Mouse (Mus musculus) midbrain, embryonic 16.5 days (tissue): ENCODE measurements around the gene Jagn1. TPM values are rescaled to one million over a fixed set of nuclear protein-coding genes. Genes with fewer than 3 reads are reported as not detected.
A peak's percentile ranks its signal among the peaks of the same experiment; 100 is the strongest.

Source experiments
- ATAC-seq: fragments of 200-750 bp; cut with Nextera tagmentation; 2 replicates; pipeline ENCODE4 v1.8.0; 2017; ENCODE audit warnings: moderate TSS enrichment
- H3K27ac ChIP-seq: fragments of 300-500 bp; sonication (generic); 2 replicates; pipeline ENCODE4 v1.5.1; 2014; ENCODE audit warnings: mild to moderate bottlenecking, low read length, mixed read lengths
- H3K27me3 ChIP-seq: fragments of 300-500 bp; sonication (generic); 2 replicates; pipeline ENCODE4 v1.6.1; 2014; ENCODE audit warnings: low read depth, low read length, mixed read lengths; ENCODE audit not compliant: control insufficient read depth, insufficient read depth
- H3K36me3 ChIP-seq: fragments of 300-500 bp; sonication (generic); 2 replicates; pipeline ENCODE4 v1.6.1; 2014; ENCODE audit warnings: mild to moderate bottlenecking, low read length, moderate library complexity, mixed read lengths; ENCODE audit not compliant: control insufficient read depth, insufficient read depth
- H3K4me1 ChIP-seq: fragments of 300-500 bp; sonication (generic); 2 replicates; pipeline ENCODE4 v1.6.1; 2014; ENCODE audit warnings: mild to moderate bottlenecking, low read length, mixed read lengths; ENCODE audit not compliant: control insufficient read depth, insufficient read depth
- H3K4me2 ChIP-seq: fragments of 300-500 bp; sonication (generic); 2 replicates; pipeline ENCODE4 v1.6.1; 2014; ENCODE audit warnings: mild to moderate bottlenecking, low read length, mixed read lengths
- H3K4me3 ChIP-seq: fragments of 300-500 bp; sonication (generic); 2 replicates; pipeline ENCODE4 v1.5.1; 2014; ENCODE audit warnings: low read depth, mild to moderate bottlenecking, low read length, moderate library complexity, mixed read lengths
- H3K9ac ChIP-seq: fragments of 300-500 bp; sonication (generic); 2 replicates; pipeline ENCODE4 v1.6.1; 2014; ENCODE audit warnings: low read depth, low read length, mixed read lengths
- H3K9me3 ChIP-seq: fragments of 300-500 bp; sonication (generic); replicated peaks from 2 replicates; pipeline ENCODE4 v1.6.1; 2014; ENCODE audit warnings: mild to moderate bottlenecking, low read length, mixed read lengths; ENCODE audit not compliant: control insufficient read depth, poor library complexity, severe bottlenecking
- WGBS: fragments of 180-500 bp; shearing (Covaris S2); extraction: QIAGEN DNeasy Blood & Tissue Kit; methylation state at CpG from one replicate; pipeline ENCODE4 v1.1.7; 2014; 5-methylcytosine and 5-hydroxymethylcytosine counted together
- polyA plus RNA-seq: library from polyadenylated mRNA; unstranded; fragments of >200 nt; fragmentation: Nextera tagmentation; extraction: Ambion mirVana; gene quantifications from 2 replicates; pipeline ENCODE4 v1.2.1, GENCODE M21; 2015

The Jagn1 gene
- polyA plus RNA-seq = 96.5 and 96.6 TPM in 2 replicates

GRCm38 (mm10) chr6:113442442-113443090, at the start of gene Jagn1:
Gene Jagn1, plus strand, starts transcription at chr6:113442569.
- under 1% methylated on average over 44 of the region's 45 CpGs for WGBS
- Histone ChIP-seq H3K4me2 (peak within 1 kb of the TSS; percentile 76), H3K27me3 (no peaks in the 10 kb centered on the region), H3K9me3 (no peaks in the 10 kb centered on the region), H3K4me1 (peaks cover 11% of the 10 kb centered on the region), H3K4me3 (peak within 1 kb of the TSS; percentile 71), H3K27ac (peak within 1 kb of the TSS; percentile 76), H3K9ac (peak within 1 kb of the TSS; percentile 92), H3K36me3 (peaks cover 5% of the 10 kb centered on the region)
- peak; percentile 94 for ATAC-seq

GRCm38 (mm10) chr6:113393951-113394350, 48.4 kb upstream of the Jagn1 start:
- 90% methylated on average over 6 of the region's 6 CpGs for WGBS
- H3K4me1 ChIP-seq = peaks cover 8% of the 10 kb centered on the region
- no peak overlapping the region for H3K9ac ChIP-seq
- H3K9me3 ChIP-seq = no peaks in the 10 kb centered on the region
- peaks cover 20% of the 10 kb centered on the region for H3K36me3 ChIP-seq
- H3K27ac ChIP-seq = no peak overlapping the region
- no peaks in the 10 kb centered on the region for H3K27me3 ChIP-seq
- H3K4me2 ChIP-seq = no peak overlapping the region
- no peak overlapping the region for H3K4me3 ChIP-seq
- no peak for ATAC-seq

GRCm38 (mm10) chr6:113394811-113395210, 47.6 kb upstream of the Jagn1 start:
- H3K4me2 ChIP-seq = no peak overlapping the region
- H3K27me3 ChIP-seq = no peaks in the 10 kb centered on the region
- WGBS = 96% methylated on average over 11 of the region's 11 CpGs
- no peak overlapping the region for H3K4me3 ChIP-seq
- no peaks in the 10 kb centered on the region for H3K9me3 ChIP-seq
- H3K4me1 ChIP-seq = peaks cover 8% of the 10 kb centered on the region
- H3K36me3 ChIP-seq = peaks cover 12% of the 10 kb centered on the region
- no peak for ATAC-seq
- no peak overlapping the region for H3K9ac ChIP-seq
- H3K27ac ChIP-seq = no peak overlapping the region

- no peaks in the 10 kb centered on the region for H3K27me3 ChIP-seq
These were observed 46.9 kb upstream of the Jagn1 start for GRCm38 (mm10) chr6:113395501-113395900.

GRCm38 (mm10) chr6:113396270-113397030, 45.9 kb upstream of the Jagn1 start:
- no peaks in the 10 kb centered on the region for H3K9me3 ChIP-seq
- peaks cover 8% of the 10 kb centered on the region for H3K4me1 ChIP-seq
- ATAC-seq = no peak
- no peak overlapping the region for H3K9ac ChIP-seq
- no peaks in the 10 kb centered on the region for H3K27me3 ChIP-seq
- 87% methylated on average over 10 of the region's 10 CpGs for WGBS
- H3K4me3 ChIP-seq = no peak overlapping the region
- no peak overlapping the region for H3K4me2 ChIP-seq
- peaks cover 10% of the 10 kb centered on the region for H3K36me3 ChIP-seq
- H3K27ac ChIP-seq = no peak overlapping the region

More at GRCm38 (mm10) chr6:113395501-113395900, 46.9 kb upstream of the Jagn1 start:
- Histone ChIP-seq H3K4me1 (peaks cover 8% of the 10 kb centered on the region), H3K4me2 (no peak overlapping the region), H3K4me3 (no peak overlapping the region), H3K36me3 (peaks cover 10% of the 10 kb centered on the region), H3K9me3 (no peaks in the 10 kb centered on the region), H3K9ac (no peak overlapping the region), H3K27ac (no peak overlapping the region)
- no peak for ATAC-seq
- 89% methylated on average over 6 of the region's 6 CpGs for WGBS

- 0 out of 2 replicates have a peak, but pooled peaks cover 2% of the 10 kb centered on the region for H3K36me3 ChIP-seq
- H3K4me2 ChIP-seq = no peak overlapping the region
- H3K4me1 ChIP-seq = no peaks in the 10 kb centered on the region
- no peak overlapping the region for H3K4me3 ChIP-seq
- WGBS = 91% methylated on average over 13 of the region's 13 CpGs
- no peaks in the 10 kb centered on the region for H3K27me3 ChIP-seq
- ATAC-seq = no peak
- no peak overlapping the region for H3K27ac ChIP-seq
- H3K9me3 ChIP-seq = no peaks in the 10 kb centered on the region
- no peak overlapping the region for H3K9ac ChIP-seq
These were observed 40.3 kb upstream of the Jagn1 start for GRCm38 (mm10) chr6:113402094-113402493.

- Histone ChIP-seq H3K9me3 (no peaks in the 10 kb centered on the region), H3K4me2 (no peak overlapping the region), H3K36me3 (peaks cover 7% of the 10 kb centered on the region), H3K4me1 (no peaks in the 10 kb centered on the region), H3K4me3 (no peak overlapping the region), H3K9ac (no peak overlapping the region), H3K27ac (no peak overlapping the region), H3K27me3 (no peaks in the 10 kb centered on the region)
- WGBS = 74% methylated on average over 12 of the region's 12 CpGs
- no peak for ATAC-seq
These were observed 37.5 kb upstream of the Jagn1 start for GRCm38 (mm10) chr6:113404649-113405448.

GRCm38 (mm10) chr6:113405483-113405882, 36.9 kb upstream of the Jagn1 start:
- no peak overlapping the region for H3K4me2 ChIP-seq
- H3K27me3 ChIP-seq = no peaks in the 10 kb centered on the region
- no peaks in the 10 kb centered on the region for H3K4me1 ChIP-seq
- no peak overlapping the region for H3K27ac ChIP-seq
- peaks cover 7% of the 10 kb centered on the region for H3K36me3 ChIP-seq
- no peak for ATAC-seq
- 91% methylated on average over 6 of the region's 6 CpGs for WGBS
- H3K9ac ChIP-seq = no peak overlapping the region
- no peak overlapping the region for H3K4me3 ChIP-seq
- H3K9me3 ChIP-seq = no peaks in the 10 kb centered on the region
